Mouse (Mus musculus) heart, embryonic 14.5 days (tissue): ENCODE results near the gene Lrrc8a. TPM values are rescaled to one million over a fixed set of nuclear protein-coding genes. Genes with fewer than 3 reads are reported as not detected.

ENCODE experiments used
- ATAC-seq: fragments of 200-750 bp; cut with Nextera tagmentation; 2 replicates; pipeline ENCODE4 v1.8.0; 2017; ENCODE audit warnings: low read depth, moderate TSS enrichment; ENCODE audit not compliant: insufficient number of reproducible peaks, insufficient read depth, low FRiP score
- H3K27ac ChIP-seq, 2 experiments: fragments of 200-500 bp in 1 of 2; fragments of 300-500 bp in 1 of 2; sonication (generic) in 1 of 2; replicated peaks in 1 of 2; 2 replicates each; pipeline ENCODE4 v1.5.1; 2012 to 2014; ENCODE audit warnings: low read depth in 2 of 2, low read length in 2 of 2, control low read depth in 1 of 2, mild to moderate bottlenecking in 1 of 2, mixed read lengths in 1 of 2; ENCODE audit not compliant: control insufficient read depth in 1 of 2, insufficient read depth in 1 of 2
- H3K27me3 ChIP-seq: fragments of 300-500 bp; sonication (generic); 2 replicates; pipeline ENCODE4 v1.6.1; 2014; ENCODE audit warnings: mild to moderate bottlenecking, low read length, control low read depth; ENCODE audit not compliant: control insufficient read depth, insufficient read depth
- H3K36me3 ChIP-seq: fragments of 300-500 bp; sonication (generic); 2 replicates; pipeline ENCODE4 v1.6.1; 2014; ENCODE audit warnings: mild to moderate bottlenecking, control low read depth, low read length, mixed read lengths; ENCODE audit not compliant: control insufficient read depth, insufficient read depth
- H3K4me1 ChIP-seq, 2 experiments: fragments of 200-500 bp in 1 of 2; fragments of 300-500 bp in 1 of 2; sonication (generic) in 1 of 2; 2 replicates each; pipeline ENCODE4 v1.6.1; 2012 to 2014; ENCODE audit warnings: low read length in 2 of 2, control low read depth in 1 of 2, mixed read lengths in 1 of 2; ENCODE audit not compliant: control insufficient read depth in 2 of 2, insufficient read depth in 2 of 2
- H3K4me2 ChIP-seq: fragments of 300-500 bp; sonication (generic); 2 replicates; pipeline ENCODE4 v1.6.1; 2014; ENCODE audit warnings: mild to moderate bottlenecking, low read length
- H3K4me3 ChIP-seq, 2 experiments: fragments of 200-500 bp in 1 of 2; fragments of 300-500 bp in 1 of 2; sonication (generic) in 1 of 2; 2 replicates each; pipeline ENCODE4 v1.5.1; 2012 to 2014; ENCODE audit warnings: low read length in 2 of 2, mild to moderate bottlenecking in 2 of 2, control low read depth in 1 of 2, low read depth in 1 of 2, moderate library complexity in 1 of 2; ENCODE audit not compliant: control insufficient read depth in 1 of 2, insufficient read depth in 1 of 2
- H3K9ac ChIP-seq: fragments of 300-500 bp; sonication (generic); 2 replicates; pipeline ENCODE4 v1.6.1; 2014; ENCODE audit warnings: mild to moderate bottlenecking, low read length
- H3K9me3 ChIP-seq: fragments of 300-500 bp; sonication (generic); 2 replicates; pipeline ENCODE4 v1.6.1; 2016; ENCODE audit warnings: low read length, control low read depth; ENCODE audit not compliant: control insufficient read depth
- WGBS: fragments of 180-500 bp; shearing (Covaris S2); extraction: QIAGEN DNeasy Blood & Tissue Kit; methylation state at CpG from one replicate; pipeline ENCODE4 v1.1.7; 2014; 5-methylcytosine and 5-hydroxymethylcytosine counted together
- polyA plus RNA-seq: library from polyadenylated mRNA; unstranded; fragments of >200 nt; fragmentation: Nextera tagmentation; extraction: Ambion mirVana; gene quantifications from 2 replicates; pipeline ENCODE4 v1.2.1, GENCODE M21; 2014

Lrrc8a gene
- polyA plus RNA-seq, 1 experiment from 2014 or later, result 52.7 TPM

DNA sequence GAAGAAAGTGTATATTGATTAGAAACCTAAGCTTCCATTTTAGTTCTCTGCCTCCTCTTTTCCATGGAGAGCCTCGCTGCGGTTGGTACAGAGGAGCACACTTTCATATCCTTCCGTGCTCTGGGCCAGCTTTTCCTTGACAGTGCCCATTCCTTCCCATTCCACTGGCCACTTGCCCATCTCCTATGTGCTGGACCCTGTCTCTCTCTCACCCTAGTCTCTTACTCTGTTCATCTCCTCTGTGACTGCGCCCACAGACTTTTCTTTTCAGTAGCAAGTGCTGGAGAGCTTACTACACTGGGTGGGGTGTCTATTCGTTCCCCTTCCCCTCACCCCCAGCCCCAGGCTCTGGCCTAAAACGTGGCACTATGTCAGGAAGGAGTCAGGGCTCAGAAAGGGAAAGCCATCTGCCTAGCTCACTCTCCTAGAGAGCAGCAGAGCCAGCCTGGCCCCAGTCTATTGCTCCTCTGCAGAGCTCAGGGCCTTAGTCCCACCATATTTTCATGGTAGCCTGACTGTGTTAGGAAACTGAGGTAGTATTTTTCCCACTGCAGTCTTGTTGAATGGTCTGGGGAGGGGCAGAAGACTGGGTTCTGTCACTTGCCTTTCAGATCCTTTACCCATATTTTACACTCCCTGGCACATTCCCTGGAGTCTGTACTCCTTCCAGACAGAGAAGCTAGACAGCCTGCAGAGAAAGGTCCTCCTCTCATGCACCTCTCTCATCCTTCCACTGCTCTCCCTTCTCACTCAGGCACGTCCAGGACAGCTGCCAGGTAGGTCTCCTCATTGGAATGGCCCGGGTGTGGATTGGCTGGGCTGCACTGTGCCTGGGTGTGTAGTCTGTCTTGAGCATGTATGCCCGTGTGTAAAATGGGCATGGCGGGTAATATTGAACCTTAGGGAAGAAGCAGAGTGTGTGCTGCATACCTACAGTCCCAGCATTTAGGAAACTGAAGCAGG is 12.9 kb downstream of the Lrrc8a start:
- Histone ChIP-seq H3K4me2 (no peak overlapping the region), H3K27me3 (no peaks in the 10 kb centered on the region), H3K9me3 (no peaks in the 10 kb centered on the region), H3K9ac (no peak overlapping the region), H3K36me3 (peaks cover 71% of the 10 kb centered on the region), H3K4me1 (peaks cover 7 to 13% of the 10 kb centered on the region in 2 experiments; a peak in 3 of 4 replicates), H3K27ac (peak overlapping the region in 1 of 2 experiments; percentile 62; a peak in 3 of 4 replicates), H3K4me3 (no peak overlapping the region)
- WGBS, result 88% methylated on average over 10 of the region's 10 CpGs
- no peak for ATAC-seq

DNA sequence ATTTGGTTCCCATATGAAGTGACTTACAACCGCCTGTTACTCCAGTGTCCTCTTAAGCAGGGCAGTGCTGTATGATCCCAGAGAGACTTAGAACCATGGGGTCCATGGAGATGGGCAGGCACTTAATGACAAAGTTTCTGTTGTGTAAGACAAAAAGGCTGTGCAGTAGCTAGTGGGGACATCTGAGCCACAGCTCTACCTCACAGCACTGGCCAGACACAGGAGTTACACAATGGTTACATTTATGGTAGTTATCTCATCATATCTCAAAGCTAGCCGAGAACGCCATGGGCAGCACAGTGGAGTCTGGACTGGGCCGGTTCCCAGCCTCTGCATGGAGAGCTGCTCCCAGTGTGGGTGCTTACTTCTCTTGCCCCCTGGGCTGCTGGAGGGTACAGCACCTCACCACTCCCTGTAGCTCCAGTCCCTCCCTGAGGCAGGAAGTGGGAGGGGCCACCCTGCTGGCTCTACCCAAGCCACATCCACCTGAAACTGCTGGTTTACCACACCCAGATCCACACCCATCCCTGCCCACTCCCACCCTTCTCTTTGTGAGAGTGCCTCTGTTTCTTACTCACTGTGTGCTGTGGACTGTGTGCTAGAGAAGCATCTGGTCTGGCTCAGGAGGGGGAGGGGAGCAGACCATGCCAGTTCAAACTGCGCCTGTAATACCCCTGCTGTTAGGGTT is 14.0 kb downstream of the Lrrc8a start:
- Histone ChIP-seq H3K4me3 (no peak overlapping the region), H3K27ac (peak overlapping the region; percentile 48 to 62; a peak in 3 of 4 replicates), H3K9me3 (no peaks in the 10 kb centered on the region), H3K4me2 (no peak overlapping the region), H3K9ac (no peak overlapping the region), H3K27me3 (no peaks in the 10 kb centered on the region), H3K36me3 (peaks cover 75% of the 10 kb centered on the region), H3K4me1 (peaks cover 7 to 11% of the 10 kb centered on the region in 2 experiments; a peak in 3 of 4 replicates)
- peak; percentile 60 for ATAC-seq
- 44% methylated on average over 5 of the region's 5 CpGs for WGBS

DNA sequence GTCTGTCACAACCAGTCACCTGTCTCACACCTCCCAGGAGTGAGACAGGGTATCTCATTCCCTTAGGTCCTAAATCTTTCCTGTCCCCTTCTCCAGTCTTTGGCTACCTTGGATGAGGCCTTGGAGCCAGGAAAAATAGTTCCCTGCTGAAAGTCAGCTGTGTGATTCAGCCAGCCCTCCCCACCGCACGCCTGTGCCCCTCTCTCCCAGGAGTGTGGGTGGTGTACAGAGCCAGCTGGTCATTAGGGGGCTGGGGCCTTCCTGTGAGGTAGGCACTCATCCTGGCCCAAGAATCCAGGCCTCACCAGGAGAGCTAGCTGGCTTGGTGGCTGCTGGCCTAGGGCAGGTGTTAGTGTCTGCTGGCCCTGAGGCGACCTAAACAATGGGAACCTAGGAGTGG is 15.0 kb downstream of the Lrrc8a start:
- Histone ChIP-seq H3K27me3 (no peaks in the 10 kb centered on the region), H3K4me2 (no peak overlapping the region), H3K9me3 (no peaks in the 10 kb centered on the region), H3K9ac (no peak overlapping the region; the same call in 1 of the 2 replicates), H3K4me3 (no peak overlapping the region), H3K36me3 (peaks cover 85% of the 10 kb centered on the region), H3K4me1 (peaks cover 7 to 12% of the 10 kb centered on the region in 2 experiments; a peak in 3 of 4 replicates), H3K27ac (no peak overlapping the region)
- no peak for ATAC-seq
- WGBS, result 75% methylated on average over 3 of the region's 3 CpGs

DNA sequence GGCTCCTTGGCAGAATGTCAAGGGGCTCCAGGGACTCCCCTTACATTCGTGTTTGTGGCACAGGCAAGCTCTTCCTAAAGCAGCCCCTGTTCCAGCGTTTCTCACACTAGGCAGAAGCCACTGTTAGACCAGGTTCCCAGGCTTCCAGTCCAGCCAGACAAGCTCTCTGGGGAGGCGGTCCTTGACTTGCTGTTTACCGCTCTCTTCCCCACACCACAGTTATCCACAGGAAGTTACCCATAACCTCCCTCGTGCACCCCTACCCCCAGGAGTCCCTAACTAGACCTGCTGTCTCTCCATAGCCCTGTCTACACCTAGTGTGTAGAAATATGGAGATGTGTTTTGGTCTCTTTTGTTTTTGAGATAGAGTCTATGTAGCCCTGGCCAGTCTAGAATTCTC is 16.3 kb downstream of the Lrrc8a start:
- ATAC-seq, result no peak
- Histone ChIP-seq H3K4me3 (no peak overlapping the region), H3K27me3 (no peaks in the 10 kb centered on the region), H3K27ac (no peak overlapping the region), H3K9me3 (no peaks in the 10 kb centered on the region), H3K36me3 (peaks cover 84% of the 10 kb centered on the region), H3K4me1 (peaks cover 19 to 24% of the 10 kb centered on the region in 2 experiments), H3K4me2 (no peak overlapping the region), H3K9ac (no peak overlapping the region)
- 73% methylated on average over 5 of the region's 5 CpGs for WGBS

DNA sequence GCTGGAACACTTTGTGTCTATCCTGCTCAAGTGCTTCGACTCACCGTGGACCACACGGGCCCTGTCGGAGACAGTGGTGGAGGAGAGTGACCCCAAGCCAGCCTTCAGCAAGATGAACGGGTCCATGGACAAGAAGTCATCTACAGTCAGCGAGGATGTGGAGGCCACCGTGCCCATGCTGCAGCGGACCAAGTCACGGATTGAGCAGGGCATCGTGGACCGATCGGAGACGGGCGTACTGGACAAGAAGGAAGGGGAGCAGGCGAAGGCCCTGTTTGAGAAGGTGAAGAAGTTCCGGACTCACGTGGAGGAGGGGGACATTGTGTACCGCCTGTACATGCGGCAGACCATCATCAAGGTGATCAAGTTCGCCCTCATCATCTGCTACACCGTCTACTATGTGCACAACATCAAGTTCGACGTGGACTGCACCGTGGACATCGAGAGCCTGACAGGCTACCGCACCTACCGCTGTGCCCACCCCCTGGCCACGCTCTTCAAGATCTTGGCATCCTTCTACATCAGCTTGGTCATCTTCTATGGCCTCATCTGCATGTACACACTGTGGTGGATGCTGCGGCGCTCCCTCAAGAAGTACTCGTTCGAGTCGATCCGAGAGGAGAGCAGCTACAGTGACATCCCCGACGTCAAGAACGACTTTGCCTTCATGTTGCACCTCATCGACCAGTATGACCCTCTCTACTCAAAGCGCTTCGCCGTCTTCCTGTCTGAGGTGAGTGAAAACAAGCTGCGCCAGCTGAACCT is 18.3 kb downstream of the Lrrc8a start:
- no peak overlapping the region for H3K4me3 ChIP-seq
- H3K4me1 ChIP-seq, result peaks cover 32 to 37% of the 10 kb centered on the region in 2 experiments
- ATAC-seq, result no peak
- no peaks in the 10 kb centered on the region for H3K9me3 ChIP-seq
- H3K27ac ChIP-seq, result no peak overlapping the region
- no peak overlapping the region for H3K4me2 ChIP-seq
- WGBS, result 97% methylated on average over 42 of the region's 42 CpGs
- no peaks in the 10 kb centered on the region for H3K27me3 ChIP-seq
- peaks cover 84% of the 10 kb centered on the region for H3K36me3 ChIP-seq
- H3K9ac ChIP-seq, result no peak overlapping the region

DNA sequence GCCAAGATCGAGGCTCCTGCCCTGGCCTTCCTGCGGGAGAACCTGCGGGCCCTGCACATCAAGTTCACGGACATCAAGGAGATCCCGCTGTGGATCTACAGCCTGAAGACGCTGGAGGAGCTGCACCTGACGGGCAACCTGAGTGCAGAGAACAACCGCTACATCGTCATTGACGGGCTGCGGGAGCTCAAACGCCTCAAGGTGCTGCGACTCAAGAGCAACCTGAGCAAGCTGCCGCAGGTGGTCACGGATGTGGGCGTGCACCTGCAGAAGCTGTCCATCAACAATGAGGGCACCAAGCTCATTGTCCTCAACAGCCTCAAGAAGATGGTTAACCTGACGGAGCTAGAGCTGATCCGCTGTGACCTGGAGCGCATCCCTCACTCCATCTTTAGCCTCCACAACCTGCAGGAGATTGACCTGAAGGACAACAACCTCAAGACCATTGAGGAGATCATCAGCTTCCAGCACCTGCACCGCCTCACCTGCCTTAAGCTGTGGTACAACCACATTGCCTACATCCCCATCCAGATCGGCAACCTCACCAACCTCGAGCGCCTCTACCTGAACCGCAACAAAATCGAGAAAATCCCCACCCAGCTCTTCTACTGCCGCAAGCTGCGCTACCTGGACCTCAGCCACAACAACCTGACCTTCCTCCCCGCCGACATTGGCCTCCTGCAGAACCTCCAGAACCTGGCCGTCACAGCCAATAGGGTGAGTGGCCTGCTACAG is 19.3 kb downstream of the Lrrc8a start:
- Histone ChIP-seq H3K9ac (no peak overlapping the region), H3K27ac (0 out of 4 replicates have a peak overlapping the region, but pooled peaks of 1 of the 2 experiments have one; percentile 24), H3K4me2 (no peak overlapping the region), H3K9me3 (no peaks in the 10 kb centered on the region), H3K4me3 (no peak overlapping the region), H3K27me3 (no peaks in the 10 kb centered on the region), H3K36me3 (peaks cover 91% of the 10 kb centered on the region), H3K4me1 (peaks cover 28% of the 10 kb centered on the region in 2 experiments)
- WGBS, result 96% methylated on average over 30 of the region's 30 CpGs
- ATAC-seq, result no peak
